Mouse (Mus musculus) erythroblast, adult 5-6 weeks (primary cell): ENCODE data around the gene Pdp2. TPM values are rescaled to one million over a fixed set of nuclear protein-coding genes. Genes with fewer than 3 reads are reported as not detected.
"Not testable (repeated sequence)": the region's sequence is repeated elsewhere in the genome, so short reads cannot be mapped to it uniquely, and the experiment has no call there.

Experiments used
- ATAC-seq: replicated peaks from 2 replicates; pipeline ENCODE4 v1.8.0; 2016; ENCODE audit warnings: moderate number of reproducible peaks, mild to moderate bottlenecking, moderate TSS enrichment, inconsistent platforms; ENCODE audit not compliant: poor library complexity, low FRiP score, severe bottlenecking
- total RNA-seq, 2 experiments: library from RNA; stranded (forward) in 1 of 2; stranded (reverse) in 1 of 2; fragments of 150-400 nt in 1 of 2; fragments of 200-764, 138-1000 nt in 1 of 2; gene quantifications; 2 replicates each; pipeline versions ENCODE4 v1.2.3 to v1.2.4; 2015 to 2017; ENCODE audit warnings: low replicate concordance in 2 of 2

Gene Pdp2
- total RNA-seq, 2 experiments from 2014 or later = 0.38 to 1.3 TPM

GRCm38 (mm10) chr8:104630111-104630479 is 38.8 kb downstream of the Pdp2 start:
- no peak for ATAC-seq

DNA sequence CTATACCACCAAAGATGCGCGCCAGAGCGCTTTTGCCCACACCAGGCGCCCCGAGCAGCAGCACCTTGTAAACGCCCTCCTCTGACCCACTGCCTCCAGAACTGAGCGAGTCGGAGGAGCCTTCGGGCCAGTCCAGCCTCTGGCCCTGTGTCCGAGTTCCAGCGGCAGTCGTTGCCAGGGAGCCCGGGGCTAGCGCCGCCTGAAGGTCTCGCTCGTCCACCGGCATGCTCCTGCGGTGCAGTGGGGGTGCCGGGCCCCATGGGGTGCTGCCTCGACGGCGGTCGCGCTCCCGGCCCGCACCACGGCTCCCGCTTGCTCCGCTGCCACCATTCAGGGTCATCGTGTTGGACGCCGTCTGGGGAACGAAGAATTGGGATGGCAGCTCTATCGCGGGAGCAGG is 39.3 kb downstream of the Pdp2 start:
- no peak for ATAC-seq

DNA sequence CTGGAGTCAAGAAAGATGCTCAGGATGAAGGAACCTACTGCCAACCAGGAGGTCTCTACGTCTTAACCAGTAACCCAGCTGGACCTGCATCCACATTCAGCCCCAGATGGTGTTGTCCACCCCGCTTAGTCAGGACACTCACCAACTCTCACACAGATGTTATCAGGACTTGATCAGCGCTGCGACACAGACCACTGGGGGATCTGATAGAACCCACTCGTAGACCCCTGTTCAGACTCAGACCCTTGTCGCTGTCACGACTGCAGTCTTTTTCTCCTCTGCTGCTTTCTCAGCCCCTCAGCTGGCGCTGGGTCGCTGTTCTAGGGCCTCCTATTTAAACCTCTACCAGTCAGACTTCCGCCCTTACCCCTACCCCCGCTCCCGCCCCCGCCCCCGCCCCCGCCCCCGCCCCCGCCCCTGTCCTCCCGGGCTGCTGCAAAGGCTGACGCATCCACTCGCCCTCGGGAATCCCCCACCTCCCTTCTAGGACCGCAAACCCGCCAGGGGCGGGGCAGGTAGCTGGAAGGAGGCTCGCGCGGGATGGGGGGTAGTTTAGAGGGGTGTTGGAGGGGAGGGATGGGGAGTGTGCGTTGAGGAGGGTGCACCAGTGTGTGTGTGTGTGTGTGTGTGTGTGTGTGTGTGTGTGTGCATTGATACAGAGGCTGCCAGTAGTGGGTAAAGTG is 39.9 kb downstream of the Pdp2 start, which contains the start of gene Rrad:
Gene Rrad, minus strand, starts transcription at position 347 of the 683 bp plus-strand sequence.
- ATAC-seq = no peak

DNA sequence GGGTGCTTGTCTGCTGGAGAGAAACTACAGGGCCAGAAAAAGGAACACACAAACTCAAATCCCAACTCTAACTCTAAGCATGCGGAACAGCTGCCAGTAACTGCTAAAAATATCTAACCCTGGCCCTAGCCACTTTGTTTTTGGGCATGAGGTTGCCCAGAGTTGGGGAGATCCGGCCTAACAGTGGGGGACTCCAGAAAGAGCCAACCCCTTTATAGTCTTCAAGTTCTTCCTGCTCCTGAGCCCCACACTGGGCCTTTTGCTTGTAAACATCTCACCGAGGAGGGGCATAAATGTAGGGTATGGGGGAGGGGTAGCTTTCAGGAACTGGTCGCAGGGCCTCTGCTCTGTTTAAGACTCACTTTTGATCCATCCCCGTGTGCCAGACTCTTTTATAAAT is 40.7 kb downstream of the Pdp2 start:
- ATAC-seq = no peak

DNA sequence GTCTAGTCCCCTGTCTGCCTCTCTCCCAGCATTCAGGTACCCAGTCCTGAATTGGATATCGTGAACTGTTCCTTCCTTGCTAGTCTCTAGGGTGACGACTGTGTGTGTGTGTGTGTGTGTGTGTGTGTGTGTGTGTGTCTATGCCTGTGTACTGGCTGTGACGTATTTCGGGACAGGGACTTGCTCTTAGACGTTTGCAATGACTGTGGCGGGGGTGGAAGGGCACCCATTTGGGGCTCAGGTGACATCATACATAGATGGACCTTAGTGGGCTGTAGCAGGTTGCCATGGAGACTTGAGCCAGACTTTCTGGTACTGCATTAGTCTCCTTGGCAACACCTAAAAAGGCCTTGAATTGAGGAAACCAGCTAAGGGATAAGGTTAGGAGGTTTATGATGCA is 41.2 kb downstream of the Pdp2 start:
- ATAC-seq = no peak

- ATAC-seq = no peak
Measured at GRCm38 (mm10) chr8:104633156-104633744, 42.0 kb downstream of the Pdp2 start.

GRCm38 (mm10) chr8:104635004-104635710 is 43.9 kb downstream of the Pdp2 start:
- ATAC-seq = no peak

- no peak for ATAC-seq
Measured at GRCm38 (mm10) chr8:104638010-104638409, 46.8 kb downstream of the Pdp2 start.

DNA sequence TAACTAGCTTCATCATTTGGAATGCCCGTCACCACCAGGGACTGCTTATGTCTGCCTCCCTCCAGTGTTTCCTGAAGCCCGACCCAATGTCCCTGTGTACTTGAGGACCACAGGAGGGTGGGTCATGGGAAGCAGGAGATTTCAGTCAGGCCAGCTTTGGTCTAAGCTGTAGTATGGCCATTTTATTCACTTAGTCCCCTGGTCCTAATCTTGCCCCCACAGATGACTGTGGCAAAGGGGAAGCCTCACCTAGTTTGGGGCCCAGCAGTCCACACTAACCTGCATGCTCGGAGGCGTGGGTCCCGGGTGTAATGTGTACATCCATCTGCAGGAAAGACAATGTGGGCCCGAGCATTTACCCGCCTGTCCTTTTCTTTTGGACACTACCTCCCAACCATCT is 49.0 kb downstream of the Pdp2 start:
- ATAC-seq = no peak

GRCm38 (mm10) chr8:104640831-104641370 is 49.6 kb downstream of the Pdp2 start:
- peak; percentile 22; the same call in 1 of the 2 replicates for ATAC-seq

GRCm38 (mm10) chr8:104641426-104642323 is 50.4 kb downstream of the Pdp2 start, which contains the start of gene Ciao2b:
Gene Ciao2b, minus strand, starts transcription at chr8:104641965.
- ATAC-seq = peak; percentile 91

DNA sequence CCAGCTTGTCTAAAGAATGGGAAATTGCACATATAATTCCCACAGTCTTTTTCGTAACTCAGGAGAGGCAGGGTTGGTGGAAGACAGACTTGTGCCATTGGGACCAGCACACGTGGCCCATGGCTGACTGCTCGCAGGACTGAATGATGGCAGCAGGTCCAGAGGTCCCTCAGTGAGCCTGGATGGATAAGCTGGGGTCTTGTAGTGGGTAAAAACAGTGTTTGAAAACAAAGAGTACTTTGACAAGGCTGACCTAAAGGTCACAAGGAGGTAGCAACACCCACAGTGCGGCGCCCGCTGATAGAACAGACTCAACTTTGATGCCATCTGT is 51.0 kb downstream of the Pdp2 start:
- no peak for ATAC-seq

- not testable (repeated sequence) for ATAC-seq
Measured at GRCm38 (mm10) chr8:104644187-104644586, 52.9 kb downstream of the Pdp2 start.

Other genes with a start within 250 kb of the Pdp2 start
- 0.96 and 1.0 TPM in 2 replicates for gene Cmtm4, start 195.6 kb upstream of the Pdp2 start, total RNA-seq (2015; ENCODE audit: low replicate concordance)
- 0.51 and 0.70 TPM in 2 replicates for gene Cmtm4, start 195.6 kb upstream of the Pdp2 start, total RNA-seq (2017; ENCODE audit: low replicate concordance)
- gene Dync1li2, start 148.4 kb upstream of the Pdp2 start, total RNA-seq (2015; ENCODE audit: low replicate concordance) = 22.8 and 30.4 TPM in 2 replicates
- gene Dync1li2, start 148.4 kb upstream of the Pdp2 start, total RNA-seq (2017; ENCODE audit: low replicate concordance) = 48.3 and 63.4 TPM in 2 replicates
- not detected in 2 replicates for gene Terb1, start 81.5 kb upstream of the Pdp2 start, total RNA-seq (2015; ENCODE audit: low replicate concordance)
- gene Terb1, start 81.5 kb upstream of the Pdp2 start, total RNA-seq (2017; ENCODE audit: low replicate concordance) = not detected in 2 replicates
- gene Nae1, start 56.8 kb upstream of the Pdp2 start, total RNA-seq (2015; ENCODE audit: low replicate concordance) = 14.4 and 25.4 TPM in 2 replicates
- gene Nae1, start 56.8 kb upstream of the Pdp2 start, total RNA-seq (2017; ENCODE audit: low replicate concordance) = 19.0 and 28.0 TPM in 2 replicates
- gene Car7, start 56.8 kb upstream of the Pdp2 start, total RNA-seq (2015; ENCODE audit: low replicate concordance) = not detected in 2 replicates
- 0.51 TPM in 1 of 2 replicates, not detected in the other for gene Car7, start 56.8 kb upstream of the Pdp2 start, total RNA-seq (2017; ENCODE audit: low replicate concordance)
- not detected in 2 replicates for gene Cdh16, start 32.9 kb downstream of the Pdp2 start, total RNA-seq (2015; ENCODE audit: low replicate concordance)
- gene Cdh16, start 32.9 kb downstream of the Pdp2 start, total RNA-seq (2017; ENCODE audit: low replicate concordance) = not detected in 2 replicates
- not detected in 2 replicates for gene Rrad, start 39.9 kb downstream of the Pdp2 start, total RNA-seq (2015; ENCODE audit: low replicate concordance)
- gene Rrad, start 39.9 kb downstream of the Pdp2 start, total RNA-seq (2017; ENCODE audit: low replicate concordance) = not detected in 2 replicates
- 1.5 and 5.2 TPM in 2 replicates for gene Ciao2b, start 50.5 kb downstream of the Pdp2 start, total RNA-seq (2015; ENCODE audit: low replicate concordance)
- gene Ciao2b, start 50.5 kb downstream of the Pdp2 start, total RNA-seq (2017; ENCODE audit: low replicate concordance) = 6.0 and 15.1 TPM in 2 replicates
- not detected in 2 replicates for gene Ces2a, start 142.6 kb downstream of the Pdp2 start, total RNA-seq (2015; ENCODE audit: low replicate concordance)
- not detected in 2 replicates for gene Ces2a, start 142.6 kb downstream of the Pdp2 start, total RNA-seq (2017; ENCODE audit: low replicate concordance)
- gene Ces2b, start 240.1 kb downstream of the Pdp2 start, total RNA-seq (2015; ENCODE audit: low replicate concordance) = not detected in 2 replicates
- gene Ces2b, start 240.1 kb downstream of the Pdp2 start, total RNA-seq (2017; ENCODE audit: low replicate concordance) = not detected in 2 replicates